Mouse (Mus musculus): ENCODE data around the gene Tcf12.

DNA sequence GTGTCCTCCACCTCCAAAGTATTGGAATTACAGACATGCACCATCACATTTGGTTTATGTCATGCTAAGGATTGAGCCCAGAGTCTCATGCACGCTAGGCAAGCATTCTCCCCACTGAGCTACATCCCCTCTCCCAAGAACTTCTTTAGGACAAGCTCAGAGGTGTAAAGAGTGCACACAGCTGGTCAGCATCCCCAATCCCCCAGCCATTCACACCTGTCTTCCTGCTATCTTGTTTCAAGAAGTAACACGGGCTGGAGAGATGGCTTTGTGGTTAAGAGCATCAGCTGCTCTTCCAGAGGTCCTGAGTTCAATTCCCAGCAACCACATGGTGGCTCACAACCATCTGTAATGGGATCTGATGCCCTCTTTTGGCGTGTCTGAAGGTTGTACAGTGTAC is 295.6 kb downstream of the Tcf12 start:
- TF ChIP-seq EP300 (IDR thresholded peaks at IDR 0.05; ENCODE audit: low read depth): no peak
- TF ChIP-seq CTCF (IDR thresholded peaks at IDR 0.05; ENCODE audit: low read depth): no peak
